Mouse (Mus musculus): ENCODE measurements at regions not wholly inside any gene's neighbourhood (a gene's known extent, or its start where the extent isn't known, plus 50 kb on each side); places are given as distances from the start of the nearest gene placed in this dataset.
"Not testable (repeated sequence)": the region's sequence is repeated elsewhere in the genome, so short reads cannot be mapped to it uniquely, and the experiment has no call there.

DNA sequence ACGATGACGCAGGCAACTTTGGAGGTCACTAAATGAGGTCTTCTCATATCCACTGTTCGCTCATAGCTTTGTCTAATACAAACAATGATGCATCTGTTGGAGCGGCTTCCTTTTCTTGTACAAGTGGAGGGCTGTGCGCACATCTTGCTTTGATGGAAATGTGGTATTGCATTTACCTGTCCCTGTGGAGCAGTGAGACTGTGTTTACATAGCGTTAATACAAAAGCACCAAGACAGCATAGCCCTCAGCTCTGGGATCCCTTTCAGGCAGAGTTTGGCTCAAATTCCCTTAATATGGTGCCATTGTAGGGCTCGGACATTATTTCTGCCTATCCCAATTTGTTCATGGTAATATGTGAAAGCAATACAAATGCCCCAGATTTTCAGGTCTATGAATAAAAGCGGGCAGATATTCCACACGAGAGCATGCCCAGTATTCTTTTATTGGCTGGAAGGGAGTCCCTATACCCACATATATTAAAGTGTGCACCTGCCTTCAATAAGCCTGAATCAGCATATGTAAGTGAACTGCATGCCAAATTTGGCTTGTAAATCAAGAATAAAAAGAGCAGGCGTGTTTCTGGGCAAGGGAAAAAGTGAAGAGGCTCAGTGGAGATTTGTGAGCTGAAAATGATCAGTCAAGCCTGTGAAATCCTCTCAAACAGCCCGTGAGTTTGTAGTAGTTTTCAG lies 236.6 kb downstream of the Fgf9 start:
- no peaks in the 10 kb centered on the region for H3K27me3 ChIP-seq (ENCODE audit: control insufficient read depth, insufficient read depth, low read length)
- ATAC-seq (ENCODE audit: insufficient read depth, low read depth): no peak
- H3K9ac ChIP-seq (replicated peaks; ENCODE audit: low read depth, low read length): no peak overlapping the region
- TF ChIP-seq CTCF (IDR thresholded peaks at IDR 0.05; ENCODE audit: low read depth) (no peak), EP300 (IDR thresholded peaks at IDR 0.05; ENCODE audit: low read depth) (no peak)
- no peaks in the 10 kb centered on the region for H3K9me3 ChIP-seq (replicated peaks; ENCODE audit: control insufficient read depth, low read length)
- no peaks in the 10 kb centered on the region for H3K36me3 ChIP-seq (replicated peaks; ENCODE audit: control insufficient read depth, insufficient read depth, low read length)
- no peak overlapping the region for H3K4me2 ChIP-seq (ENCODE audit: low read depth, low read length)
- H3K4me3 ChIP-seq (ENCODE audit: low read depth, low read length): no peak overlapping the region
- no peak for DNase-seq (ENCODE audit: low spot score)
- WGBS: 85% methylated on average over 11 of the region's 11 CpGs
- no peak overlapping the region for H3K27ac ChIP-seq (ENCODE audit: low read depth)
- H3K4me1 ChIP-seq (ENCODE audit: control insufficient read depth, insufficient read depth): peaks cover 3% of the 10 kb centered on the region; the same call in 1 of the 2 replicates

GRCm38 (mm10) chr14:58300411-58300887 lies 230.1 kb downstream of the Fgf9 start:
- Histone ChIP-seq H3K9me3 (replicated peaks; ENCODE audit: control insufficient read depth, low read length) (no peaks in the 10 kb centered on the region), H3K27me3 (ENCODE audit: control insufficient read depth, insufficient read depth, low read length) (no peaks in the 10 kb centered on the region), H3K27ac (ENCODE audit: low read depth) (peak overlapping the region; percentile 78), H3K9ac (replicated peaks; ENCODE audit: low read depth, low read length) (no peak overlapping the region), H3K4me3 (ENCODE audit: low read depth, low read length) (no peak overlapping the region), H3K4me2 (ENCODE audit: low read depth, low read length) (peak overlapping the region; percentile 34), H3K4me1 (ENCODE audit: control insufficient read depth, insufficient read depth) (peaks cover 10% of the 10 kb centered on the region), H3K36me3 (replicated peaks; ENCODE audit: control insufficient read depth, insufficient read depth, low read length) (no peaks in the 10 kb centered on the region)
- peak; percentile 93 for DNase-seq (ENCODE audit: low spot score)
- TF ChIP-seq EP300 (IDR thresholded peaks at IDR 0.05; ENCODE audit: low read depth): peak; percentile 95
- TF ChIP-seq CTCF (IDR thresholded peaks at IDR 0.05; ENCODE audit: low read depth): peak; percentile 6; the same call in 1 of the 2 replicates
- WGBS: 21% methylated on average over 10 of the region's 10 CpGs
- peak; percentile 97 for ATAC-seq (ENCODE audit: insufficient read depth, low read depth)

GRCm38 (mm10) chr14:58286007-58286525 lies 215.7 kb downstream of the Fgf9 start:
- no peak overlapping the region for H3K27ac ChIP-seq (ENCODE audit: low read depth)
- WGBS: 62% methylated on average over 13 of the region's 13 CpGs
- TF ChIP-seq CTCF (IDR thresholded peaks at IDR 0.05; ENCODE audit: low read depth) (no peak), EP300 (IDR thresholded peaks at IDR 0.05; ENCODE audit: low read depth) (no peak)

DNA sequence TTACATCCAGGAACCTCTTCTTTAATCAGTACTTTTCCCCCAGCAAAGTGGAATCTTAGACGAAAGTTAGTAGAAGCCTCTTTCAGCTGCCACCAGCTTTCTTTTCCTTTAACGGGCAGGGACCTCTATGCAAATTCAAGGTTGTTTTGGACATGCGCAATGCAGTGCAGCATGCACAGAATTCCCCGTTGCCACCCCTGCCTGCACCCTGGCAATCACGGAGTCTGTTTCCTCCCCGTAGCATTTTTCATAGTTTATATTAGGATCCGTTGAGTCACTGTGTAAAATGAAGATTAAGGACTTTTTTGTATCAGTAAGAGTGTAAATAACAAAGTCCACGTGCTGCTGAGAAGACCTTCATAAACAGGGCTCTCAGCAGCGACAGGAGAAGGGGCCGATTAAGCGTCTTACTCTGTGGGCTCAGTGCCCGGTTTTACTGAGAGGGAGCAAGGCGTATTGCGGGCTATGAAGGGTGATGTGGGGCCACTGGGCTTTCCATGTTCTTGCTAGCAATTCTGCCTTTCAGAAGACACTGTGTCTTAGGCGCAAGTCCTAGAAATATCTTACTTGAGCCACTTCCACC lies 212.5 kb downstream of the Fgf9 start:
- TF ChIP-seq EP300 (IDR thresholded peaks at IDR 0.05; ENCODE audit: low read depth) (no peak), CTCF (IDR thresholded peaks at IDR 0.05; ENCODE audit: low read depth) (no peak)
- Histone ChIP-seq H3K27me3 (ENCODE audit: control insufficient read depth, insufficient read depth, low read length) (no peaks in the 10 kb centered on the region), H3K4me1 (ENCODE audit: control insufficient read depth, insufficient read depth) (peaks cover 8% of the 10 kb centered on the region; the same call in 1 of the 2 replicates), H3K9ac (replicated peaks; ENCODE audit: low read depth, low read length) (0 out of 2 replicates have a peak overlapping the region, but pooled peaks have one; percentile 22), H3K27ac (ENCODE audit: low read depth) (peak overlapping the region; percentile 66), H3K36me3 (replicated peaks; ENCODE audit: control insufficient read depth, insufficient read depth, low read length) (no peaks in the 10 kb centered on the region), H3K4me2 (ENCODE audit: low read depth, low read length) (peak overlapping the region; percentile 48), H3K9me3 (replicated peaks; ENCODE audit: control insufficient read depth, low read length) (no peaks in the 10 kb centered on the region), H3K4me3 (ENCODE audit: low read depth, low read length) (peak overlapping the region; percentile 26)
- WGBS: 35% methylated on average over 15 of the region's 15 CpGs
- DNase-seq (ENCODE audit: low spot score): peak; percentile 77
- ATAC-seq (ENCODE audit: insufficient read depth, low read depth): peak; percentile 66

More at GRCm38 (mm10) chr14:58286007-58286525, 215.7 kb downstream of the Fgf9 start:
- Histone ChIP-seq H3K4me3 (ENCODE audit: low read depth, low read length) (no peak overlapping the region), H3K4me1 (ENCODE audit: control insufficient read depth, insufficient read depth) (peaks cover 8% of the 10 kb centered on the region; the same call in 1 of the 2 replicates), H3K9ac (replicated peaks; ENCODE audit: low read depth, low read length) (no peak overlapping the region), H3K36me3 (replicated peaks; ENCODE audit: control insufficient read depth, insufficient read depth, low read length) (no peaks in the 10 kb centered on the region), H3K9me3 (replicated peaks; ENCODE audit: control insufficient read depth, low read length) (no peaks in the 10 kb centered on the region), H3K4me2 (ENCODE audit: low read depth, low read length) (no peak overlapping the region), H3K27me3 (ENCODE audit: control insufficient read depth, insufficient read depth, low read length) (no peaks in the 10 kb centered on the region)
- no peak for ATAC-seq (ENCODE audit: insufficient read depth, low read depth)
- no peak for DNase-seq (ENCODE audit: low spot score)

DNA sequence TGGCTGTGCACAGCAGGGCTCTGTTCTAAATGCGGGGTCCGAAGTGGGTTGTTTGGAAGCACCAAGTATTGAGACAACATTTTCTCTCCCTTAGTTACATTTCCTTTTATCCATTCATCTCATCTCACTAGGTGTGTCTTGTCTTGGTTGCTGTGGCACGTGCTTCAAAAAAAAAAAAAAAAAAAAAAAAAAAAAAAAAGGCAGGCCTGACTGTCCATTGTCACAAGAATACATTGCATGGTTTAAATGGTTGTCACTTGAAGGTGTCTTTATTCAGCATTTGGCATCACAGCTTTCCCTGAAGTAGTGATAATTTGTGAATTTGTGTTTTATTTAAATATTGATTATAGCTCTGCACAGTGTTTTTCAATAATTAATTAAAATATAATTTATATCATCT lies 211.9 kb downstream of the Fgf9 start:
- no peak for DNase-seq (ENCODE audit: low spot score)
- Histone ChIP-seq H3K36me3 (replicated peaks; ENCODE audit: control insufficient read depth, insufficient read depth, low read length) (no peaks in the 10 kb centered on the region), H3K4me3 (ENCODE audit: low read depth, low read length) (no peak overlapping the region), H3K27ac (ENCODE audit: low read depth) (peak overlapping the region; percentile 66; the same call in 1 of the 2 replicates), H3K27me3 (ENCODE audit: control insufficient read depth, insufficient read depth, low read length) (no peaks in the 10 kb centered on the region), H3K9ac (replicated peaks; ENCODE audit: low read depth, low read length) (0 out of 2 replicates have a peak overlapping the region, but pooled peaks have one; percentile 22), H3K4me2 (ENCODE audit: low read depth, low read length) (peak overlapping the region; percentile 48), H3K4me1 (ENCODE audit: control insufficient read depth, insufficient read depth) (peaks cover 8% of the 10 kb centered on the region; the same call in 1 of the 2 replicates), H3K9me3 (replicated peaks; ENCODE audit: control insufficient read depth, low read length) (no peaks in the 10 kb centered on the region)
- TF ChIP-seq CTCF (IDR thresholded peaks at IDR 0.05; ENCODE audit: low read depth) (no peak), EP300 (IDR thresholded peaks at IDR 0.05; ENCODE audit: low read depth) (no peak)
- no peak for ATAC-seq (ENCODE audit: insufficient read depth, low read depth)
- WGBS: 73% methylated on average over 3 of the region's 3 CpGs

GRCm38 (mm10) chr14:58274440-58274839 lies 204.1 kb downstream of the Fgf9 start:
- not testable (repeated sequence) for H3K4me1 ChIP-seq (ENCODE audit: control insufficient read depth, insufficient read depth); ATAC-seq (ENCODE audit: insufficient read depth, low read depth); H3K4me3 ChIP-seq (ENCODE audit: low read depth, low read length); H3K4me2 ChIP-seq (ENCODE audit: low read depth, low read length); DNase-seq (ENCODE audit: low spot score); H3K27ac ChIP-seq (ENCODE audit: low read depth); H3K9ac ChIP-seq (replicated peaks; ENCODE audit: low read depth, low read length); H3K27me3 ChIP-seq (ENCODE audit: control insufficient read depth, insufficient read depth, low read length); H3K9me3 ChIP-seq (replicated peaks; ENCODE audit: control insufficient read depth, low read length); H3K36me3 ChIP-seq (replicated peaks; ENCODE audit: control insufficient read depth, insufficient read depth, low read length)
- WGBS: 48% methylated on average over 2 of the region's 2 CpGs

All from heart, postnatal 0 days (tissue).